Mouse (Mus musculus) regulatory T cell (primary cell): ENCODE measurements around the gene Map3k5.

Source experiments
- in situ Hi-C: fragments of 300-600 bp; cut with MboI, MseI; formaldehyde crosslinking; loops from one replicate; pipeline ENCODE4 v1.15.1; 2025; ENCODE audit warnings: high pct_unique_total_duplicates

Map3k5 gene

GRCm38 (mm10) chr10:20091416-20091815 lies 157.1 kb downstream of the Map3k5 start:
- in situ Hi-C loops, result no loop called here

GRCm38 (mm10) chr10:20092371-20092770 lies 158.1 kb downstream of the Map3k5 start:
- in situ Hi-C loops, result no loop called here

GRCm38 (mm10) chr10:20101456-20101855 lies 167.2 kb downstream of the Map3k5 start:
- in situ Hi-C loops, result no loop called here

GRCm38 (mm10) chr10:20104271-20104931 lies 170.1 kb downstream of the Map3k5 start:
- in situ Hi-C loops, result no loop called here

- in situ Hi-C loops, result no loop called here
These were observed 171.3 kb downstream of the Map3k5 start for GRCm38 (mm10) chr10:20105575-20105974.

- in situ Hi-C loops, result no loop called here
These were observed 172.8 kb downstream of the Map3k5 start for GRCm38 (mm10) chr10:20107031-20107430.

- in situ Hi-C loops, result no loop called here
These were observed 177.2 kb downstream of the Map3k5 start for GRCm38 (mm10) chr10:20111508-20111907.

GRCm38 (mm10) chr10:20112026-20112973 lies 178.0 kb downstream of the Map3k5 start:
- in situ Hi-C loops, result no loop called here

GRCm38 (mm10) chr10:20119504-20120425 lies 185.5 kb downstream of the Map3k5 start:
- in situ Hi-C loops, result no loop called here

GRCm38 (mm10) chr10:20121981-20122380 lies 187.7 kb downstream of the Map3k5 start:
- in situ Hi-C loops, result no loop called here

GRCm38 (mm10) chr10:20123401-20123800 lies 189.1 kb downstream of the Map3k5 start:
- in situ Hi-C loops, result no loop called here

GRCm38 (mm10) chr10:20124576-20124975 lies 190.3 kb downstream of the Map3k5 start:
- in situ Hi-C loops, result no loop called here

- in situ Hi-C loops, result loop anchor here (5.0 kb wide), 1 partner anchor 193 kb away; the partner anchor contains the start of gene Map3k5
These were observed 191.0 kb downstream of the Map3k5 start for GRCm38 (mm10) chr10:20125226-20125625.

GRCm38 (mm10) chr10:20132933-20133652 lies 198.8 kb downstream of the Map3k5 start:
- in situ Hi-C loops, result no loop called here

- in situ Hi-C loops, result no loop called here
These were observed 201.2 kb downstream of the Map3k5 start for GRCm38 (mm10) chr10:20135350-20136058.

- in situ Hi-C loops, result no loop called here
These were observed 202.2 kb downstream of the Map3k5 start for GRCm38 (mm10) chr10:20136505-20136904.

- in situ Hi-C loops, result no loop called here
These were observed 207.1 kb downstream of the Map3k5 start for GRCm38 (mm10) chr10:20141376-20141775.

- in situ Hi-C loops, result no loop called here
These were observed 214.0 kb downstream of the Map3k5 start, which contains the start of gene Map7 for GRCm38 (mm10) chr10:20148130-20148772. Gene Map7 (plus strand): TSS chr10:20148471.

- in situ Hi-C loops, result no loop called here
These were observed 214.5 kb downstream of the Map3k5 start for GRCm38 (mm10) chr10:20148773-20149120.
